Mouse (Mus musculus) C2C12 (cell line): ENCODE data around the gene 1810049J17Rik.

Experiments
- CEBPB ChIP-seq: IDR thresholded peaks from one replicate; pipeline ENCODE4 v1.6.1; 2011; ENCODE audit warnings: low read depth, mild to moderate bottlenecking, control low read depth, moderate library complexity
- CTCF ChIP-seq: IDR thresholded peaks from one replicate; pipeline ENCODE4 v1.5.1; 2011; ENCODE audit not compliant: control insufficient read depth, insufficient read depth, insufficient read length
- FOSL1 ChIP-seq: IDR thresholded peaks from one replicate; pipeline ENCODE4 v1.8.0; 2011; ENCODE audit warnings: mild to moderate bottlenecking, low read length; ENCODE audit not compliant: poor library complexity, insufficient read depth, severe bottlenecking
- MAX ChIP-seq: IDR thresholded peaks from one replicate; pipeline ENCODE4 v1.6.1; 2011; ENCODE audit warnings: mild to moderate bottlenecking, control low read depth
- MYOD1 ChIP-seq: IDR thresholded peaks from one replicate; pipeline ENCODE4 v1.6.1; 2011; ENCODE audit warnings: low read depth; ENCODE audit not compliant: control insufficient read depth, insufficient read length
- USF1 ChIP-seq: IDR thresholded peaks from one replicate; pipeline ENCODE4 v1.6.1; 2011; ENCODE audit warnings: low read depth, mild to moderate bottlenecking, control low read depth, moderate library complexity

- TF ChIP-seq CTCF (no peak), MAX (no peak), USF1 (no peak), CEBPB (no peak), MYOD1 (no peak), FOSL1 (no peak)
Measured at GRCm38 (mm10) chr15:12337779-12338137, 16.1 kb upstream of the 1810049J17Rik start.
